Mouse (Mus musculus) embryonic facial prominence, embryonic 15.5 days (tissue): ENCODE measurements at regions not wholly inside any gene's neighbourhood (a gene's known extent, or its start where the extent isn't known, plus 50 kb on each side); places are given as distances from the start of the nearest gene placed in this dataset.

ENCODE experiments used
- ATAC-seq: fragments of 200-750 bp; cut with Nextera tagmentation; 2 replicates; pipeline ENCODE4 v1.8.0; 2017; ENCODE audit warnings: low read depth, moderate TSS enrichment; ENCODE audit not compliant: insufficient number of reproducible peaks, low FRiP score, low TSS enrichment
- H3K27ac ChIP-seq: fragments of 300-500 bp; sonication (generic); replicated peaks from 2 replicates; pipeline ENCODE4 v1.5.1; 2015; ENCODE audit warnings: mild to moderate bottlenecking, inconsistent platforms
- H3K27me3 ChIP-seq: fragments of 300-500 bp; sonication (generic); 2 replicates; pipeline ENCODE4 v1.6.1; 2015; ENCODE audit warnings: inconsistent platforms
- H3K36me3 ChIP-seq: fragments of 300-500 bp; sonication (generic); 2 replicates; pipeline ENCODE4 v1.6.1; 2015; ENCODE audit warnings: mild to moderate bottlenecking, inconsistent platforms
- H3K4me1 ChIP-seq: fragments of 300-500 bp; sonication (generic); 2 replicates; pipeline ENCODE4 v1.6.1; 2015; ENCODE audit warnings: inconsistent platforms
- H3K4me2 ChIP-seq: fragments of 300-500 bp; sonication (generic); replicated peaks from 2 replicates; pipeline ENCODE4 v1.6.1; 2015; ENCODE audit warnings: mild to moderate bottlenecking, inconsistent platforms
- H3K4me3 ChIP-seq: fragments of 300-500 bp; sonication (generic); replicated peaks from 2 replicates; pipeline ENCODE4 v1.5.1; 2015; ENCODE audit warnings: mild to moderate bottlenecking, inconsistent platforms
- H3K9ac ChIP-seq: fragments of 300-500 bp; sonication (generic); 2 replicates; pipeline ENCODE4 v1.6.1; 2015; ENCODE audit warnings: inconsistent platforms
- H3K9me3 ChIP-seq: fragments of 300-500 bp; sonication (generic); replicated peaks from 2 replicates; pipeline ENCODE4 v1.6.1; 2016; ENCODE audit warnings: inconsistent platforms
- WGBS: fragments of 180-500 bp; shearing (Covaris S2); methylation state at CpG from one replicate; pipeline ENCODE4 v1.1.7; 2015; 5-methylcytosine and 5-hydroxymethylcytosine counted together

- H3K4me2 ChIP-seq = no peak overlapping the region
- no peaks in the 10 kb centered on the region for H3K27me3 ChIP-seq
- H3K4me3 ChIP-seq = no peak overlapping the region
- no peak overlapping the region for H3K9ac ChIP-seq
- no peak for ATAC-seq
- H3K9me3 ChIP-seq = no peaks in the 10 kb centered on the region
- H3K27ac ChIP-seq = no peak overlapping the region
- H3K4me1 ChIP-seq = no peaks in the 10 kb centered on the region
- H3K36me3 ChIP-seq = no peaks in the 10 kb centered on the region
- 31% methylated on average over 1 of the region's 1 CpGs for WGBS
Measured at GRCm38 (mm10) chr12:47263408-47263807, 444.7 kb upstream of the Nova1 start.

GRCm38 (mm10) chr12:47252306-47252705, 433.6 kb upstream of the Nova1 start:
- ATAC-seq = no peak
- H3K27ac ChIP-seq = no peak overlapping the region
- no peaks in the 10 kb centered on the region for H3K9me3 ChIP-seq
- no peak overlapping the region for H3K9ac ChIP-seq
- H3K4me2 ChIP-seq = no peak overlapping the region
- H3K36me3 ChIP-seq = no peaks in the 10 kb centered on the region
- no peaks in the 10 kb centered on the region for H3K4me1 ChIP-seq
- H3K4me3 ChIP-seq = no peak overlapping the region
- H3K27me3 ChIP-seq = no peaks in the 10 kb centered on the region

GRCm38 (mm10) chr12:47243623-47244514, 425.1 kb upstream of the Nova1 start:
- no peak overlapping the region for H3K4me3 ChIP-seq
- no peaks in the 10 kb centered on the region for H3K4me1 ChIP-seq
- H3K36me3 ChIP-seq = no peaks in the 10 kb centered on the region
- no peak overlapping the region for H3K9ac ChIP-seq
- no peaks in the 10 kb centered on the region for H3K27me3 ChIP-seq
- no peak overlapping the region for H3K4me2 ChIP-seq
- WGBS = 42% methylated on average over 3 of the region's 3 CpGs
- no peak for ATAC-seq
- no peak overlapping the region for H3K27ac ChIP-seq
- H3K9me3 ChIP-seq = no peaks in the 10 kb centered on the region

- Histone ChIP-seq H3K27ac (no peak overlapping the region), H3K27me3 (no peaks in the 10 kb centered on the region), H3K4me2 (no peak overlapping the region), H3K9me3 (no peaks in the 10 kb centered on the region), H3K9ac (no peak overlapping the region), H3K4me3 (no peak overlapping the region), H3K4me1 (no peaks in the 10 kb centered on the region), H3K36me3 (no peaks in the 10 kb centered on the region)
- 21% methylated on average over 4 of the region's 4 CpGs for WGBS
- ATAC-seq = no peak
Measured at GRCm38 (mm10) chr12:47220016-47220415, 401.3 kb upstream of the Nova1 start.

- H3K27me3 ChIP-seq = no peaks in the 10 kb centered on the region
- no peak for ATAC-seq
- H3K9me3 ChIP-seq = no peaks in the 10 kb centered on the region
- H3K4me3 ChIP-seq = no peak overlapping the region
- no peak overlapping the region for H3K9ac ChIP-seq
- H3K27ac ChIP-seq = no peak overlapping the region
- H3K4me2 ChIP-seq = no peak overlapping the region
- no peaks in the 10 kb centered on the region for H3K36me3 ChIP-seq
- H3K4me1 ChIP-seq = no peaks in the 10 kb centered on the region
- WGBS = 41% methylated on average over 2 of the region's 2 CpGs
Measured at GRCm38 (mm10) chr12:47219340-47219739, 400.6 kb upstream of the Nova1 start.

- H3K9ac ChIP-seq = no peak overlapping the region
- no peaks in the 10 kb centered on the region for H3K27me3 ChIP-seq
- no peak for ATAC-seq
- H3K4me2 ChIP-seq = no peak overlapping the region
- no peaks in the 10 kb centered on the region for H3K4me1 ChIP-seq
- H3K36me3 ChIP-seq = no peaks in the 10 kb centered on the region
- H3K4me3 ChIP-seq = no peak overlapping the region
- H3K27ac ChIP-seq = no peak overlapping the region
- no peaks in the 10 kb centered on the region for H3K9me3 ChIP-seq
- 88% methylated on average over 4 of the region's 4 CpGs for WGBS
Measured at GRCm38 (mm10) chr12:47211417-47212104, 392.8 kb upstream of the Nova1 start.

- Histone ChIP-seq H3K36me3 (no peaks in the 10 kb centered on the region), H3K9me3 (no peaks in the 10 kb centered on the region), H3K27ac (no peak overlapping the region), H3K27me3 (no peaks in the 10 kb centered on the region), H3K4me2 (no peak overlapping the region), H3K4me1 (no peaks in the 10 kb centered on the region), H3K4me3 (no peak overlapping the region), H3K9ac (no peak overlapping the region)
- WGBS = 71% methylated on average over 1 of the region's 1 CpGs
- no peak for ATAC-seq
Measured at GRCm38 (mm10) chr12:47202936-47203335, 384.2 kb upstream of the Nova1 start.

- Histone ChIP-seq H3K4me2 (no peak overlapping the region), H3K4me1 (no peaks in the 10 kb centered on the region), H3K9me3 (no peaks in the 10 kb centered on the region), H3K9ac (no peak overlapping the region), H3K27ac (no peak overlapping the region), H3K36me3 (no peaks in the 10 kb centered on the region), H3K4me3 (no peak overlapping the region), H3K27me3 (no peaks in the 10 kb centered on the region)
- ATAC-seq = no peak
- WGBS = 59% methylated on average over 6 of the region's 6 CpGs
Measured at GRCm38 (mm10) chr12:47198609-47199008, 379.9 kb upstream of the Nova1 start.

GRCm38 (mm10) chr12:47164736-47165135, 346.0 kb upstream of the Nova1 start:
- Histone ChIP-seq H3K9me3 (no peaks in the 10 kb centered on the region), H3K36me3 (no peaks in the 10 kb centered on the region), H3K27ac (no peak overlapping the region), H3K9ac (no peak overlapping the region), H3K4me2 (peak overlapping the region; percentile 34), H3K27me3 (no peaks in the 10 kb centered on the region), H3K4me3 (peak overlapping the region; percentile 10), H3K4me1 (peaks cover 7% of the 10 kb centered on the region; the same call in 1 of the 2 replicates)
- no peak for ATAC-seq
- WGBS = 49% methylated on average over 8 of the region's 8 CpGs

DNA sequence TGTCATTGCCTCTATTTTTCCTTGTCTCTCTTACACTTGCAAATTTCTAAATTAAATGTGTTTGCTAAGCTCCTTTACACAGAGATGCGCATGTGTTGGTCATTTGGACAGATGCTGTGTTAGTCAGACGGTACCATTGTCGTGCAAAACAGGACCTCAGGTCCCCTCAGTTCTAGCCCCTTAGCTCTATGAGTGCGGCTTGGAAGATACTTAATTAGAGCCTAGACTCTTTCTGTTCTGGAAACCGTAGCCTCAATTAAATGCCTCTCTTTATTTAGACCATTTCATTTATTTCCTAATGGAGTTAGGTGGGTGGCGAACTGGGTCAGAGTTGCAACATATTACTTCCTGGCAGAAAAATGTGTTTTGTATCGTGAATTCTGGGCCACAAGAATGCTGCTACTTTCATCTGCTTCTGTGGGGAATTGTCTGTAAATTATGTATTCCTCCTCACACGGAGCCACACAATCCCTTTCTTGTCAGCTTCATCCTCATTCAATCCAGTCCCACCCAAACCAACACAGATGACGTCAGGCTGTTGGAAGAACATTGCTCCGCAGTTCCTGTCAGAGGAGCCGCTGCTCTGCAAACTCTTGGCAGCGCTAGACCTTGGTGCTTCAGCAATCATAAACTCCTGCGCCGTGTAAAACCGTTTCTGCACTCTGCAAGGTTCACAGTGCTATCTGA, 345.4 kb upstream of the Nova1 start:
- no peaks in the 10 kb centered on the region for H3K9me3 ChIP-seq
- ATAC-seq = no peak
- peak overlapping the region; percentile 10 for H3K4me3 ChIP-seq

GRCm38 (mm10) chr12:47163171-47163570, 344.4 kb upstream of the Nova1 start:
- Histone ChIP-seq H3K4me3 (no peak overlapping the region), H3K27me3 (no peaks in the 10 kb centered on the region), H3K27ac (no peak overlapping the region), H3K36me3 (no peaks in the 10 kb centered on the region), H3K9me3 (no peaks in the 10 kb centered on the region), H3K9ac (no peak overlapping the region), H3K4me2 (0 out of 2 replicates have a peak overlapping the region, but pooled peaks have one; percentile 17), H3K4me1 (peaks cover 7% of the 10 kb centered on the region; the same call in 1 of the 2 replicates)
- 33% methylated on average over 1 of the region's 1 CpGs for WGBS
- ATAC-seq = no peak

More for the DNA sequence above, 345.4 kb upstream of the Nova1 start:
- peak overlapping the region; percentile 34 for H3K4me2 ChIP-seq
- H3K4me1 ChIP-seq = peaks cover 7% of the 10 kb centered on the region; the same call in 1 of the 2 replicates
- no peaks in the 10 kb centered on the region for H3K27me3 ChIP-seq
- H3K27ac ChIP-seq = no peak overlapping the region
- WGBS = 17% methylated on average over 15 of the region's 15 CpGs
- H3K9ac ChIP-seq = no peak overlapping the region
- H3K36me3 ChIP-seq = no peaks in the 10 kb centered on the region
